Mouse (Mus musculus): ENCODE results near the gene Tmc4.

GRCm38 (mm10) chr7:3645488-3646025 is 31.8 kb downstream of the Tmc4 start:
- TF ChIP-seq CTCF (IDR thresholded peaks at IDR 0.05; ENCODE audit: control insufficient read depth, insufficient read depth, insufficient replicate concordance, low read depth, low read length) (no peak), POLR2A (IDR thresholded peaks at IDR 0.05; ENCODE audit: control insufficient read depth, low read depth, low read length) (peak; percentile 20; the same call in 1 of the 2 replicates)

All from testis, adult 2 months (tissue).